Mouse (Mus musculus): ENCODE measurements around the gene Pate3. TPM values are rescaled to one million over a fixed set of nuclear protein-coding genes. Genes with fewer than 3 reads are reported as not detected.
"Not testable (repeated sequence)": the region's sequence is repeated elsewhere in the genome, so short reads cannot be mapped to it uniquely, and the experiment has no call there.

Gene Pate3
- total RNA-seq (2014; rRNA removed) = not detected in 2 replicates
- not detected in 2 replicates for polyA plus RNA-seq (2015; fragmentation: Nextera tagmentation; extraction: Ambion mirVana)

GRCm38 (mm10) chr9:35648102-35648501 is at the start of gene Pate3:
Pate3 (minus strand) TSS chr9:35648202.
- 76% methylated on average over 1 of the region's 1 CpGs for WGBS
- ATAC-seq (ENCODE audit: low FRiP score) (no peak), DNase-seq (ENCODE audit: low spot score) (no peak)
- no peak within 1 kb of the TSS for H3K9ac ChIP-seq (replicated peaks; ENCODE audit: low read length, poor library complexity, severe bottlenecking)
- H3K9me3 ChIP-seq (ENCODE audit: low read length) = no peaks in the 10 kb centered on the region
- H3K36me3 ChIP-seq (ENCODE audit: insufficient read depth, low read length) = no peaks in the 10 kb centered on the region
- no peak within 1 kb of the TSS for H3K4me3 ChIP-seq (ENCODE audit: low read depth, low read length)
- no peak for TF ChIP-seq CTCF (IDR thresholded peaks at IDR 0.05)
- no peak within 1 kb of the TSS for H3K4me2 ChIP-seq (ENCODE audit: low read depth, low read length, poor library complexity, severe bottlenecking)
- no peaks in the 10 kb centered on the region for H3K27me3 ChIP-seq (ENCODE audit: insufficient read depth, low read length)
- H3K27ac ChIP-seq (ENCODE audit: low read depth, low read length) = no peak within 1 kb of the TSS
- H3K4me1 ChIP-seq (ENCODE audit: insufficient read depth, low read length) = no peaks in the 10 kb centered on the region

GRCm38 (mm10) chr9:35691924-35692323 is 43.9 kb upstream of the Pate3 start:
- ATAC-seq (ENCODE audit: low FRiP score) = no peak
- no peaks in the 10 kb centered on the region for H3K27me3 ChIP-seq (ENCODE audit: insufficient read depth, low read length)
- no peak for TF ChIP-seq CTCF (IDR thresholded peaks at IDR 0.05)

GRCm38 (mm10) chr9:35687013-35687412 is 39.0 kb upstream of the Pate3 start, which contains the start of gene Pate1:
Pate1 (minus strand) TSS chr9:35687390.
- H3K9ac ChIP-seq (replicated peaks; ENCODE audit: low read length, poor library complexity, severe bottlenecking) = no peak within 1 kb of the TSS
- H3K27ac ChIP-seq (ENCODE audit: low read depth, low read length) = no peak within 1 kb of the TSS
- no peak for TF ChIP-seq CTCF (IDR thresholded peaks at IDR 0.05)
- H3K36me3 ChIP-seq (ENCODE audit: insufficient read depth, low read length) = no peaks in the 10 kb centered on the region
- WGBS = 46% methylated on average over 1 of the region's 1 CpGs
- H3K4me1 ChIP-seq (ENCODE audit: insufficient read depth, low read length) = no peaks in the 10 kb centered on the region
- no peak within 1 kb of the TSS for H3K4me2 ChIP-seq (ENCODE audit: low read depth, low read length, poor library complexity, severe bottlenecking)
- no peaks in the 10 kb centered on the region for H3K9me3 ChIP-seq (ENCODE audit: low read length)
- no peaks in the 10 kb centered on the region for H3K27me3 ChIP-seq (ENCODE audit: insufficient read depth, low read length)
- ATAC-seq (ENCODE audit: low FRiP score) = no peak
- no peak for DNase-seq (ENCODE audit: low spot score)
- H3K4me3 ChIP-seq (ENCODE audit: low read depth, low read length) = no peak within 1 kb of the TSS

More at GRCm38 (mm10) chr9:35691924-35692323, 43.9 kb upstream of the Pate3 start:
- no peak for DNase-seq (ENCODE audit: low spot score)
- Histone ChIP-seq H3K27ac (ENCODE audit: low read depth, low read length) (no peak overlapping the region), H3K9me3 (ENCODE audit: low read length) (no peaks in the 10 kb centered on the region), H3K4me3 (ENCODE audit: low read depth, low read length) (no peak overlapping the region), H3K36me3 (ENCODE audit: insufficient read depth, low read length) (no peaks in the 10 kb centered on the region), H3K4me2 (ENCODE audit: low read depth, low read length, poor library complexity, severe bottlenecking) (no peak overlapping the region), H3K9ac (replicated peaks; ENCODE audit: low read length, poor library complexity, severe bottlenecking) (no peak overlapping the region), H3K4me1 (ENCODE audit: insufficient read depth, low read length) (no peaks in the 10 kb centered on the region)

GRCm38 (mm10) chr9:35673557-35673956 is 25.6 kb upstream of the Pate3 start:
- WGBS = 89% methylated on average over 2 of the region's 2 CpGs
- H3K36me3 ChIP-seq (ENCODE audit: insufficient read depth, low read length) = no peaks in the 10 kb centered on the region
- ATAC-seq (ENCODE audit: low FRiP score) = no peak

GRCm38 (mm10) chr9:35632981-35633380 is 15.0 kb downstream of the Pate3 start:
- no peak for ATAC-seq (ENCODE audit: low FRiP score)

More at GRCm38 (mm10) chr9:35673557-35673956, 25.6 kb upstream of the Pate3 start:
- Histone ChIP-seq H3K9ac (replicated peaks; ENCODE audit: low read length, poor library complexity, severe bottlenecking) (no peak overlapping the region), H3K4me3 (ENCODE audit: low read depth, low read length) (no peak overlapping the region), H3K27ac (ENCODE audit: low read depth, low read length) (no peak overlapping the region), H3K27me3 (ENCODE audit: insufficient read depth, low read length) (no peaks in the 10 kb centered on the region), H3K9me3 (ENCODE audit: low read length) (no peaks in the 10 kb centered on the region), H3K4me2 (ENCODE audit: low read depth, low read length, poor library complexity, severe bottlenecking) (no peak overlapping the region), H3K4me1 (ENCODE audit: insufficient read depth, low read length) (no peaks in the 10 kb centered on the region)
- no peak for DNase-seq (ENCODE audit: low spot score)
- TF ChIP-seq CTCF (IDR thresholded peaks at IDR 0.05) = no peak

GRCm38 (mm10) chr9:35616784-35617183 is 31.2 kb downstream of the Pate3 start:
- H3K27ac ChIP-seq (ENCODE audit: low read depth, low read length); H3K27me3 ChIP-seq (ENCODE audit: insufficient read depth, low read length); H3K4me3 ChIP-seq (ENCODE audit: low read depth, low read length); H3K9me3 ChIP-seq (ENCODE audit: low read length); H3K4me2 ChIP-seq (ENCODE audit: low read depth, low read length, poor library complexity, severe bottlenecking); H3K36me3 ChIP-seq (ENCODE audit: insufficient read depth, low read length); ATAC-seq (ENCODE audit: low FRiP score); H3K9ac ChIP-seq (replicated peaks; ENCODE audit: low read length, poor library complexity, severe bottlenecking); DNase-seq (ENCODE audit: low spot score); H3K4me1 ChIP-seq (ENCODE audit: insufficient read depth, low read length): not testable (repeated sequence)
- 69% methylated on average over 2 of the region's 2 CpGs for whole genome bisulfite sequencing

More at GRCm38 (mm10) chr9:35632981-35633380, 15.0 kb downstream of the Pate3 start:
- Histone ChIP-seq H3K9ac (replicated peaks; ENCODE audit: low read length, poor library complexity, severe bottlenecking) (no peak overlapping the region), H3K4me2 (ENCODE audit: low read depth, low read length, poor library complexity, severe bottlenecking) (no peak overlapping the region), H3K4me3 (ENCODE audit: low read depth, low read length) (no peak overlapping the region), H3K27ac (ENCODE audit: low read depth, low read length) (no peak overlapping the region), H3K4me1 (ENCODE audit: insufficient read depth, low read length) (no peaks in the 10 kb centered on the region), H3K9me3 (ENCODE audit: low read length) (no peaks in the 10 kb centered on the region), H3K36me3 (ENCODE audit: insufficient read depth, low read length) (no peaks in the 10 kb centered on the region), H3K27me3 (ENCODE audit: insufficient read depth, low read length) (no peaks in the 10 kb centered on the region)
- no peak for TF ChIP-seq CTCF (IDR thresholded peaks at IDR 0.05)
- 81% methylated on average over 1 of the region's 1 CpGs for WGBS
- DNase-seq (ENCODE audit: low spot score) = no peak

Data from midbrain, postnatal 0 days (tissue).